Mouse (Mus musculus) adrenal gland (tissue): ENCODE results near the gene Vps33a.

ENCODE experiments used
- microRNA-seq, 2 experiments: library from miRNA; unstranded; fragments of <30 nt; microRNA quantifications; one replicate each; pipeline ENCODE4; 2019

Gene Vps33a

Small RNAs within 50 kb of the gene (microRNA-seq; reads per million reads assigned to microRNA genes)
- 1.5 to 1.7 reads per million in 2 experiments for gene Mir7647
